Mouse (Mus musculus) cerebellum, postnatal 25 days (tissue): ENCODE results near the gene Map4k5.

ENCODE experiments used
- DNase-seq, 2 experiments: peaks; one replicate each; pipeline ENCODE4 v3.0.0; 2021; ENCODE audit warnings: mixed read lengths in 2 of 2

Map4k5 gene

GRCm38 (mm10) chr12:69892371-69893251 lies at the start of gene Map4k5, which contains the start of gene Atl1:
Gene Map4k5 (minus strand): TSS chr12:69893200.
Gene Atl1 (plus strand): TSS chr12:69892614.
- DNase-seq: peak; percentile 93 to 95

GRCm38 (mm10) chr12:69941655-69942329 lies 48.8 kb upstream of the Map4k5 start:
- no peak for DNase-seq

GRCm38 (mm10) chr12:69939291-69939690 lies 46.3 kb upstream of the Map4k5 start:
- peak in 1 of 2 experiments; percentile 33 for DNase-seq

- DNase-seq: no peak
These were observed 44.7 kb upstream of the Map4k5 start for GRCm38 (mm10) chr12:69937731-69938130.

GRCm38 (mm10) chr12:69926716-69927115 lies 33.7 kb upstream of the Map4k5 start:
- DNase-seq: no peak

GRCm38 (mm10) chr12:69924012-69924411 lies 31.0 kb upstream of the Map4k5 start:
- peak; percentile 34 to 60 for DNase-seq

GRCm38 (mm10) chr12:69923603-69924002 lies 30.6 kb upstream of the Map4k5 start:
- no peak for DNase-seq

- no peak for DNase-seq
These were observed 30.1 kb upstream of the Map4k5 start for GRCm38 (mm10) chr12:69923128-69923527.

- no peak for DNase-seq
These were observed 29.1 kb upstream of the Map4k5 start for GRCm38 (mm10) chr12:69922099-69922498.

- no peak for DNase-seq
These were observed 24.9 kb upstream of the Map4k5 start for GRCm38 (mm10) chr12:69917870-69918269.

GRCm38 (mm10) chr12:69912737-69913136 lies 19.7 kb upstream of the Map4k5 start:
- no peak for DNase-seq

GRCm38 (mm10) chr12:69911906-69912305 lies 18.9 kb upstream of the Map4k5 start:
- DNase-seq: no peak

GRCm38 (mm10) chr12:69908511-69908900 lies 15.5 kb upstream of the Map4k5 start:
- peak; percentile 83 to 90 for DNase-seq

- DNase-seq: peak; percentile 86 to 87
These were observed 14.9 kb upstream of the Map4k5 start for GRCm38 (mm10) chr12:69907667-69908510.

GRCm38 (mm10) chr12:69904991-69905390 lies 12.0 kb upstream of the Map4k5 start:
- no peak for DNase-seq

GRCm38 (mm10) chr12:69898119-69898518 lies 5.1 kb upstream of the Map4k5 start:
- DNase-seq: no peak

- no peak for DNase-seq
These were observed 2.0 kb upstream of the Map4k5 start for GRCm38 (mm10) chr12:69895046-69895445.

- peak in 1 of 2 experiments; percentile 32 for DNase-seq
These were observed 927 bp upstream of the Map4k5 start for GRCm38 (mm10) chr12:69893927-69894326.

- DNase-seq: no peak
These were observed 1.3 kb downstream of the Map4k5 start for GRCm38 (mm10) chr12:69891721-69892120.

GRCm38 (mm10) chr12:69890476-69890875 lies 2.5 kb downstream of the Map4k5 start:
- DNase-seq: peak in 1 of 2 experiments; percentile 15

- no peak for DNase-seq
These were observed 2.9 kb downstream of the Map4k5 start for GRCm38 (mm10) chr12:69890051-69890450.

GRCm38 (mm10) chr12:69888345-69888744 lies 4.7 kb downstream of the Map4k5 start:
- no peak for DNase-seq

GRCm38 (mm10) chr12:69887776-69888175 lies 5.2 kb downstream of the Map4k5 start:
- DNase-seq: no peak
